ENCODE assay signal across 27 mouse cellular contexts in genomic region chr7:102300761-102301160, GRCm38 (mm10).
"Had no signal": no experiment of that assay in that cellular context is flagged by ENCODE, and none has a peak within 500 bp of the region (broad histone marks: within the 10 kb centered on the region; RNA-seq: fewer than 3 reads in every experiment).

No protein-coding gene starts in this region.

- ATAC-seq: forebrain, embryonic 13.5 days; forebrain, embryonic 14.5 days; forebrain, embryonic 15.5 days; forebrain, embryonic 16.5 days; forebrain, postnatal 0 days had no signal

- H3K4me1 ChIP-seq: embryonic facial prominence, embryonic 10.5 days; embryonic facial prominence, embryonic 12.5 days; embryonic facial prominence, embryonic 13.5 days; embryonic facial prominence, embryonic 15.5 days; forebrain, embryonic 10.5 days; forebrain, embryonic 12.5 days; forebrain, embryonic 13.5 days; forebrain, embryonic 15.5 days had no signal

- H3K36me3 ChIP-seq: embryonic facial prominence, embryonic 10.5 days; embryonic facial prominence, embryonic 12.5 days; embryonic facial prominence, embryonic 13.5 days; embryonic facial prominence, embryonic 15.5 days; forebrain, embryonic 10.5 days; forebrain, embryonic 12.5 days; forebrain, embryonic 15.5 days had no signal

- H3K4me2 ChIP-seq: embryonic facial prominence, embryonic 12.5 days; embryonic facial prominence, embryonic 13.5 days; embryonic facial prominence, embryonic 15.5 days; forebrain, embryonic 12.5 days; forebrain, embryonic 13.5 days; forebrain, embryonic 15.5 days had no signal

- DNase-seq: cerebellum, adult 8-10 months; cerebellum, adult 9-10 months; cerebellum, adult 9-11 months; cerebellum, postnatal 10 days; cerebellum, postnatal 14 days; cerebellum, postnatal 25 days; cerebellum, postnatal 36 days; embryo, embryonic 11 days; forebrain, postnatal 0 days; gastrocnemius, adult 2 months; gastrocnemius, postnatal 10 days; gastrocnemius, postnatal 14 days; gastrocnemius, postnatal 25 days; gastrocnemius, postnatal 36 days; heart, adult 18-20 months; heart, adult 2 months had no signal

- H3K4me3 ChIP-seq: embryonic facial prominence, embryonic 10.5 days; embryonic facial prominence, embryonic 12.5 days; embryonic facial prominence, embryonic 13.5 days; embryonic facial prominence, embryonic 15.5 days; erythroblast, embryonic 14.5 days; forebrain, embryonic 10.5 days; forebrain, embryonic 12.5 days; forebrain, embryonic 13.5 days; forebrain, embryonic 15.5 days; gastrocnemius, adult 2 months; heart, adult 2 months had no signal

- H3K9me3 ChIP-seq: embryonic facial prominence, embryonic 10.5 days; embryonic facial prominence, embryonic 12.5 days; embryonic facial prominence, embryonic 13.5 days; embryonic facial prominence, embryonic 15.5 days; forebrain, embryonic 10.5 days; forebrain, embryonic 12.5 days; forebrain, embryonic 13.5 days; forebrain, embryonic 15.5 days had no signal

- H3K9ac ChIP-seq: embryonic facial prominence, embryonic 12.5 days; embryonic facial prominence, embryonic 13.5 days; embryonic facial prominence, embryonic 15.5 days; forebrain, embryonic 12.5 days; forebrain, embryonic 13.5 days; forebrain, embryonic 15.5 days; forebrain, postnatal 0 days had no signal

- H3K27me3 ChIP-seq: embryonic facial prominence, embryonic 12.5 days; embryonic facial prominence, embryonic 13.5 days; embryonic facial prominence, embryonic 15.5 days; forebrain, embryonic 12.5 days; forebrain, embryonic 13.5 days; forebrain, embryonic 15.5 days had no signal

- H3K27ac ChIP-seq: embryonic facial prominence, embryonic 10.5 days; embryonic facial prominence, embryonic 12.5 days; embryonic facial prominence, embryonic 13.5 days; embryonic facial prominence, embryonic 15.5 days; forebrain, embryonic 10.5 days; forebrain, embryonic 12.5 days; forebrain, embryonic 13.5 days; forebrain, embryonic 15.5 days; gastrocnemius, adult 2 months; heart, adult 2 months had no signal
